Mouse (Mus musculus): Measurements from ENCODE around the gene Zfp683.

Gene Zfp683

DNA sequence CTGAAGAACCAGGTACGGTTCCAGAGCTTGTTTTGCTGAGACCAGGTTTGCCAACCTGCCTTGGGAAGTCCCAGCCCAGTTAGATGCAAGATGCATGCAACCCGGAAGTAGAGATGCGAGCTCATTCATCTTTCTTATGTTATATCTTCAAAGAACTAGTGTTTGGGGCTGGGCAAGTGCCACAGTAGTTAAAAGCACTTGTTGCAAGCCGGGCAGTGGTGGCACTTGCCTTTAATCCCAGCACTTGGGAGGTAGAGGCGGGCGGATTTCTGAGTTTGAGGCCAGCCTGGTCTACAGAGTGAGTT is 37.5 kb downstream of the Zfp683 start:
- DNase-seq (ENCODE audit: low read depth, low spot score): no peak

DNA sequence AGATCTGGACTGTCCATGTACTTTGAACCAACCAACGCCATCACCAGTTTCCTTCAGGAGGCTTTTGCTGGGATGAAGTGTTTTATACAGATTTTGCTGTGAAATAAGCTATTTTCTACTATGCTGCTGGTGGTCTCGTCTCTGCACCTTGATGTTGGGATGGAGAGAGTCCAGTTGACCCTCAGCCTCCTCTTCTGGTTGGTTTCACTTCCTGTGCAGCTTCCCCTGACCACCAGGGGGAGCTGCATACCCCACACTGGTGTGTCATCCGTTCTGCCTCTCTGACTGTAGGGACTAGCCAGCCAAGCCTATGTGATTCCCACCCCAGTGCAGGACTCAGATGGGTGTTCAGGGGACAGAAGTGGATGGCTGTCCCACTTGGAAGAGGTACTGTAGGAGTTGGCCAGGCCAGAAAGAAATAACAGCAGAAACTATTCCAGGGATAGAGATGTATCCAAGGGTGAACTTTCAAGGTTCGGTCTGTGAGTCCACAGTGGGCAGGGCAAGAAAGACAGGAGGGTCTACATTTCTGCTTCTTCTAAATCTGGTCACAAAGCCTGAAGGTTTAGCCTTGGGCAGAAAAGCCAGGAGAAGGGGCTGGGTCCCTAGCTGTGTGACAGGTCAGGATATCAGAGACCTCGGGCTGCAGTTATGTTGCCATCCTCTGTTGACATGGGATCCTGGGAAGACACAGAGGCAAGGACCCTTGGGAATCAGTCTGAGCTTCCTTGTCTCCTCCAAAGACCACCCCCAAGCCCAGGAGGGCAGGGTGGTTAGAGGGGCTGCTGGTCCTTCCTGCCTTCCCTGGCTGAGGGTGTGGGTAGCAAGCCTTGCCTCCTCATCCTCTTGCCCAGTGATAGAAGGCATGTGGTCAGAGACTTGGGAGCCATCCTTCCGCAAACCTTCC is 39.0 kb downstream of the Zfp683 start:
- no peak for DNase-seq (ENCODE audit: low read depth, low spot score)

DNA sequence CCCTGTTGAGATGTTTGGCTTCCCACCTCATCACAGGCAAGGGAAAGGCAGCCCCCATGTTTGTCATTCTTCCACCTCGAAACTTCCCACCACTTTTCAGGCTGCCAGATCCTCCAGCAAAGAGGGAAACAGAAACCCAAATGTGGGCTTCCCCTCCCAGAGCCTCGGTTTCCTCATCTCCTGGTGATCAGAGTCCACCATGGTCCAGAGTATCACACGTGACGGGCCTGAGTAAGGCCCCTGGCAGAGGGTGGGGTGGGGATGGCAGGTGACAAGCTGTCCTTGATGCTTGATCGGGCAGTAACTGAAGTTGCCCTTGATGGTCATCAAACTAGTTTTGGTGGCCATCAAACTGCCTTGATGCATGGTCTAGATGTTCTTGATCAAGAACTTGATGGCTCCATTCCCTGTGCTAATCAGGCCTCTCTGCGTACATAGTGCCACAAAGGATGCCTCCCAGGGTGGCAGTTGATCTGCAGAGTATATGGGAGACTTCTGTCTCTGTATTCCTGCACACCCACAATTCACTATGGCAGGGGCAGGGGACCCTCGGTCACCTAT is 40.4 kb downstream of the Zfp683 start:
- no peak for DNase-seq (ENCODE audit: low read depth, low spot score)

DNA sequence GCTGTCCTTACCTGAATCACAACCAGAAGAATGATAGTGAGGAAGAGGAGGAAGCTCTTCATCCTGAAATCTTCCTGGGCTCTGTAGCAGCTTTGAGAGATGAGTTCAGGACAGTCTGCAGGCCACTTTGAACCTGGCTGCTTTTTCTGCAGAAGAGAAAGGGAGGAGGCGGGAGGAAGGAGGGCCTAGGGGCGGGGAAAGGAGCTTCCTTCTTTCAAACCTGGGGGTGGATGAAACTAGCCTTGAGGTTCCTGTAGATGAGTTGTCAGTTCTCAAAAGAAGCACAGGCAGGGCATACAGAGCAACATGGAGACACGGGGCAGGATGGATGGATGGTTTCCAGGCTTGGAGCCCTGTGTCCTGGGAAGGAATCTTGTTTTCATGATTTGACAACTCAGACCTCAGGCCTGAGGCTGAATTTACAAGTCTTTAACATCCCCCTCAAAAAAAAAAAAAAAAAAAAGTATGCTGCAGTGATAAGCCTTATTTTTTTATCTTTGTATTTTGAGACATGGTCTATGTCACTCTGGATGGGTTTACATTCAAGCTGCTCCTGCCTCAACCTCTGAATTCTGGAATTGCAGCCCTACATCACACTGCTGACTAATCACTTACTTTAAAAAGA is 41.4 kb downstream of the Zfp683 start, which contains the start of gene Cd52:
TSS of gene Cd52 (minus strand) at position 160 of the 625 bp plus-strand sequence.
- DNase-seq (ENCODE audit: low read depth, low spot score): no peak

DNA sequence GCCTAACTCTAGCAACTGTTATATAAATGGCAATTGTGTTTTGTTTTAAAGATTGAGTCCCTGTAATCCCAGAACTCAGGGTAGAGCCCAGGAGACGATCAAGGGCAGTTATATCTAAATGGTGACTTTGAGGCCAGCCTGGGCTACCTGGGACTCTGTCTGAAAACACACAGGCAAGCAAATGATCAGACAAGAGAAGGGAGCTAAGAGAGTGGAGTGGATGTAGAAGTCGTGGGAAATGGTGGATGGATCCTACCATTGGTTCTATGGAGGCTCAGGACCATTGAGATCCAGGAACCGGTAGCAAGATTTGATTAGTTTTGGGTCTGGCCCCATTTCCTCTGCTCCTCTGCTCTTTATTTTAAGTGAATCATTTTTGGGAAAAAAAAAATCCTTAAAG is 42.5 kb downstream of the Zfp683 start:
- DNase-seq (ENCODE audit: low read depth, low spot score): no peak

DNA sequence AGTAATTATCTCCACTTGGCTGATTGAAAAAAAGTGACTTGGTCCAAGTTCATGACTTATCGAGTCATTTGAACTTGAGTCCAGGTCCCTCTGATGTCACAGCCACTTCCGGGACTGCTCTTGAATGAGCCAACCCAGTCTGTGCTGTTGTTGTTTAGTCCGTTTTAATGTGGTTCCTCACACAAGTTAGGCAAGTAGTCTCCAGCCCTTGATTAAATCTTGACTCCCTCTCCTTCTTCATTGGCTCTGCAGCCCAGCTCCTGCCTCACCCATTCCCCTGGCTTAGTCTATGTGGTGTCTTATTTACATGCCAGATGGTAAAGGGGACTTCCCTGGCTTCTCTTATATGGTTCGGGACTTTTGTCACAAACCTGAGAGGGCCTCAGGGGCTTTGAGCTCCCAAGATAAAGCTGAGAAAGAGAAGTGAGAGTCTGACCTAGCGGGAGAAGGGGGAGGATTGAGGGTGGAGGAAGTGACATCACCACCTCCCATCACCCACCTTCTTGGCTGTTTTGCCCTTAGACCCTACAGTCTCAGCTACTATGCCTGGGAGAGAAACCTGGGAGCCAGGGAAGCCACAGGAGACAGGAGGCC is 43.5 kb downstream of the Zfp683 start:
- no peak for DNase-seq (ENCODE audit: low read depth, low spot score)

DNA sequence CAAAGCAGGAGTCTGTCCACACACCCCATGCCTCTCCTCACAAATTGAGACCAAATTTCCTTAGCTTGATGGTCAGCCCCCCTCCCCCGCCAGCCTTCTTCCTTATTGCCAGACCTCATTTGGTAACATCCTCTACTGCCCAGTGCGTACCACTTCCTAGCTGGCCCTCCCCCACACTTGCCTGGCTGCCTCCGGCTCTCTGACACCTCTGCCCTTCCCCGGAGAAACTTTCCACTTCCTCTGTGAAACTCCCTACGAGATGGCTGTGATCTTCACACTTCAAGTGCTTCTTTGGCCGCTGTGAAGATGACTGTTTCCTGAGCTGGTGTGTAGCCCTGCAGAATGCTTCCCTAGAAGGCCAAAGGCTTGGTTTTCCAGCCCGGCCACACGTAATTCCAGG is 45.0 kb downstream of the Zfp683 start:
- DNase-seq (ENCODE audit: low read depth, low spot score): no peak

DNA sequence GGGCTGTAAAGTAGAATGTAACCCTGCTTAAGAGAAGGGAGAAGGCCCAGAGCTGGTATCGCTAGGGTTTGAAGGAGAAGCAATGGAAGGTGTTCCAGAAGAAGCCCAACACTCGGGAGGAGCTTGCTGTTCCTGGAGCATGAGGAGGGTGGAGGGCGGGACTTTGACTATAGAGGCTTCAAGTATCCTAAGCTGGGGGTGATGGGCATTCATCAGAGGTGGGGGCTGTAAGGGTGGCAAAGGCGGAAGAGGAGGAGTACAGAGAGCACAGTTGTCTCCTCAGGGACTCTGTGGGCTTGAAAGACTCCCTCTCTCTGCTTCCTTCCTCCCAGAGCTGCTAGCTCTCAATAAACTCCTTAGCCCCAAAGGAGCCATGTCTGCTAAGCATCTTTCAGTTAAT is 46.6 kb downstream of the Zfp683 start:
- no peak for DNase-seq (ENCODE audit: low read depth, low spot score)

DNA sequence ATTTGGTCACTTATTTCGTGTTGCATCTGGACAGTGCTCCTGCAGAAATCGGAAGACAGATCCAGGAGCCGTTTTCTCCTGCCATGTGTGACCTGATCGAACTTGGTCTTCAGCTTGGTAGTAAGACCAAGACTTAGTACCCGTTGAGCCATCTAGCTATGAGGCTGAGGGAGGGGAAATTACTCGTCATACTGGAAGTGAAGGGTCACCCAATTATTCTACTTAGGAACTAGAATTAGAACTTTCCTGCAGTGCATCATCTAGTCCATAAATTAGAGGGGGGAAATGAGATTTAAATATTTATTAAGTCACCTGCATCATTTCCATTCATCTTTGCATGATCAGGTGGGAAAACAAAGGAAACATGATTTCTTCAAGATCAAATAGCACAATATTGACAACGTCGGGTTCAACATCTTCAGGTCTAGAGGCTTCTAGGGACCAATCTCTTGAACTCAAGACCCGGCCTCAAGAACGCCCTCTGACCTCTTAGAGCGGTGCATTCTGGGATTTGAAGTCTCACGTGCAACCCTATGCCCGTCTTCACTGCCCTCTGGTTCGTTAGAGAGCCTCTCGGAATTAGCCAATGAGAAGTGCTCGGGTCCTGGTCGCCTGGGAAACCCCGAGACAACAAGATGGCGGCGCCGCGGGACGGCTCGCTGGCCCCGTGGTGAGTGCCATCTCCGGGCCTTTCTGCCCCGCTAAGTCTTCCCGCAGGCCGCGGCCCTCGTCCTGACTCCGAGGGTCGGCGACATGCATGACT is 48.5 kb downstream of the Zfp683 start, which contains the start of gene Ubxn11:
TSS of gene Ubxn11 (plus strand) at position 592 of the 763 bp plus-strand sequence.
- peak; percentile 95 for DNase-seq (ENCODE audit: low read depth, low spot score)

DNA sequence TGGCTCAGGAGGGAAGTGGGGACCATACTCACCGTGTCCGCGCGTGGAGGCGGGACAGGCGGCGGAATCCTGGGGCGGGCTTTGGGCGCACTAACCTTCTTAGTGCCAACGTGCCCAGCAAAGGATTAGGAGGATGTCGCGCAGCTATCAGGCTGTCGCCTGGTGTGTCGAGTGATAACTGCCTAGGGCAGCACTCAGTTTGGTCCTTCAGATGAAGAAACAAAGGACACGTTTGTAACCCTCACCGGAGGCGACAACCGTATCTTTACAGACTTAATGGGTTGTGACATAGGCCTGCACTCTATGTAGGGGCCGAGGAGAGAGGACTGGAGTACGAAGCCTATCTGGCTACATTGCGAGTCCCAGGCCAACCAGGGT is 49.1 kb downstream of the Zfp683 start:
- no peak for DNase-seq (ENCODE audit: low read depth, low spot score)

DNA sequence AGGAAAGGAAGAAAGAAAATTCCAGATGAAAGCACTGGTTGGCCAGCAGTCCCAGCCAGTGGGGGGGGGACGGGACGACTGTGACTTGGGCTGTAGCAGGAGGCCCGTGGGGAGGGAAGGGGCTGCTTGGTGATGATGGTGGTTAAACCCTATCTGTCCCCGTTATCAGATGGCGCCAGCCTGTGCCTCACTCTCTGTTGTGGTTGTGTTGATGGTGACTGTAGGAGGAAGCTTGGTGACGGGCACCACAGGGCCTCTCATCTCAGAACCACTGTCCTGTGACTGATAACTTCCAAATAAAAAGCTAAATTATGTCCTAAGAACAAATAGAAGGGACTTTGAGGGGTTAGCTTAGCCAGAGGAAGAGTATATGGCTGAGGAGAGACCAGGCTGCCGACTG is 52.5 kb downstream of the Zfp683 start:
- DNase-seq (ENCODE audit: low read depth, low spot score): no peak

DNA sequence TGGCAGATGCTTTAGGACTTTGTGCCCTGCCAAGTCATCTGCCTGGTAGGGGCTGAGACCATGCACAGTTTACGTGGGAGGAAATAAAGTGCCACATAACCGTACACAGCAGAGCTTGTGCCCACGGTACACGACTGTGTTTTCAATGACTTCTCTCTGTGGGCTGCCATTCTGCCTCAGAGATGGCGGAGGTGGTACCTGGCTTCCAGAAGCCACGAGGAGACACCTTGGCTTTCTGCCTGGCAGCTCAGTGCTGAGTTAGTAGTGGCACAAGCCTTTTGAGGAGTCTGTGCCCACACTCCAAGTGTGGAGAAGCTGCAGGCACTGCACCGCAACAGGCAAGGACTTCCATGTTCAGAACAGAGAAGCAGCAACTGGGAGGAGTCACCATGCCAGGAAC is 54.1 kb downstream of the Zfp683 start:
- peak; percentile 92 for DNase-seq (ENCODE audit: low read depth, low spot score)

DNA sequence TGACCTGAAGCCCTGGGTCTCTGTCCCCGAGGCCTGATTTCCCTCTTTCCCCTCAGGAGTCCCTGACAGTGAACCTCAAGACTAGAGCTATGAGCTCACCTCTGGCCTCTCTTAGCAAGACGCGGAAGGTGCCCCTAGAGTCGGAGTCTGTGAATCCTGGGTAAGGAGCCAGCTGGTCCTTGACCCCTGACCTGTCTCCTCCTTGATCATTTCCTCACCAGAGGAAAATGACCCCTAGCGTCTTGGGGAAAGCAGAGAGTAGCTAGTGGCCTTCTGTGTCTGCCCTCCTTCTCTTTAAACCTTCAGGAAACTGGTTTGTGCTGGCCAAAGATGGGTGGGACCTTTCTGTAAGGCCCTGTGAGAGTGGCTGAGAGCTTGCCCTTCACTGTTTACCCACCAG is 54.6 kb downstream of the Zfp683 start:
- DNase-seq (ENCODE audit: low read depth, low spot score): no peak

Data from telencephalon, adult 2 months (tissue).